Mouse (Mus musculus) kidney, adult 2 months (tissue): ENCODE measurements at regions not wholly inside any gene's neighbourhood (a gene's known extent, or its start where the extent isn't known, plus 50 kb on each side); places are given as distances from the start of the nearest gene placed in this dataset.

Experiments used
- CTCF ChIP-seq: fragments of 200-500 bp; conservative IDR thresholded peaks from 2 replicates; pipeline ENCODE4 v1.5.1; 2011; ENCODE audit warnings: low read depth, mild to moderate bottlenecking, control low read depth, low read length, moderate library complexity, mixed read lengths; ENCODE audit not compliant: insufficient read depth, insufficient read length
- POLR2A ChIP-seq: fragments of 200-500 bp; IDR thresholded peaks from one replicate; pipeline ENCODE4 v1.6.1; 2011; ENCODE audit warnings: low read depth, low read length, control low read depth

DNA sequence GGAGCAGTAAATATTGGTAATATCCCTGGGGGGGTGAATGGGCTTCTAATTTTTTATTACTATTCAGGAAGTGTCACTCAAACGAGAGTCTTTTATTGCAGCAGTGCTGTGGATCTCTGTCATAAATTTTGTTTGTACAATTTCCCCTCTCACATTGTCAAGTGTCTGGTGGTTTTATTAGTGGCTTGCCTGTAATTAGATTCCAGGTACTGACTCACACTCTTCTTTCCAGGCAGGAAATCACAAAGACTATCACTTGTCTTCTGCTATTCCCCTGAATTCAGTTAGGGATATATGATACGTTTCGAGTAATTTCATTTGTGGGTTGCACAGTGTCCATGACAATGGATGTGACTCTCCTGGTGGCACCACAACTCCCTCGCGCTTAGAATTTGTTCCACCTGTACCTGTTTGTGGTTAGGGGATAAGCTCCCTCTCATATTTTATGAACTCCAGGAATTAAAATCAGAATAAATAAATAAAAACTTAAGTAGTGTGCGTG, 517.4 kb downstream of the Adgrl2 start:
- TF ChIP-seq CTCF = no peak
- TF ChIP-seq POLR2A = no peak
